ENCODE assay signal across 23 mouse cellular contexts in genomic region chr1:35095785-35096184, GRCm38 (mm10).
DNase-seq lines count a peak whose midpoint lies in the region; ATAC-seq and TF ChIP-seq lines count a peak whose summit lies in the region.
"Had no signal": no experiment of that assay in that cellular context is flagged by ENCODE, and none has a peak within 500 bp of the region (broad histone marks: within the 10 kb centered on the region; RNA-seq: fewer than 3 reads in every experiment).

No protein-coding gene starts in this region.

- no peak overlapping the region for H3K4me3 ChIP-seq in forebrain, embryonic 12.5 days (replicated peaks)
- H3K4me3 ChIP-seq in forebrain, postnatal 0 days (ENCODE audit: low read depth, low read length): no peak overlapping the region
- H3K4me3 ChIP-seq in midbrain, embryonic 11.5 days (ENCODE audit: low read depth, low read length): no peak overlapping the region
- H3K4me3 ChIP-seq in midbrain, embryonic 13.5 days (replicated peaks): no peak overlapping the region
- H3K4me3 ChIP-seq: embryonic facial prominence, embryonic 10.5 days; forebrain, embryonic 13.5 days; heart, adult 2 months; heart, embryonic 15.5 days; hindbrain, embryonic 15.5 days had no signal

- no peak overlapping the region for H3K27ac ChIP-seq in forebrain, embryonic 12.5 days
- H3K27ac ChIP-seq in forebrain, postnatal 0 days (ENCODE audit: low read depth, low read length): no peak overlapping the region
- no peak overlapping the region for H3K27ac ChIP-seq in midbrain, embryonic 11.5 days (ENCODE audit: low read depth, low read length)
- H3K27ac ChIP-seq in midbrain, embryonic 13.5 days: no peak overlapping the region
- H3K27ac ChIP-seq: embryonic facial prominence, embryonic 10.5 days; forebrain, embryonic 13.5 days; heart, adult 2 months; heart, embryonic 15.5 days; hindbrain, embryonic 15.5 days had no signal

- no peak for TF ChIP-seq CTCF in forebrain, postnatal 0 days (IDR thresholded peaks at IDR 0.05; ENCODE audit: low read depth)

- WGBS in forebrain, embryonic 12.5 days: 41% methylated on average over 2 of the region's 2 CpGs
- 41% methylated on average over 2 of the region's 2 CpGs for WGBS in forebrain, postnatal 0 days
- WGBS in midbrain, embryonic 11.5 days: 59% methylated on average over 2 of the region's 2 CpGs
- WGBS in midbrain, embryonic 13.5 days: 38% methylated on average over 2 of the region's 2 CpGs

- DNase-seq in cerebellum, postnatal 10 days: peak; percentile 2 to 5
- no peak for DNase-seq in cerebellum, adult 9-10 months
- no peak for DNase-seq in forebrain, postnatal 0 days
- no peak for DNase-seq in midbrain, embryonic 11.5 days (ENCODE audit: low spot score, missing footprints)
- DNase-seq in retina, embryonic 14.5 days (ENCODE audit: low spot score): peak; percentile 49
- no peak for DNase-seq in thymus, postnatal 0 days (ENCODE audit: low spot score)
- DNase-seq: adrenal gland, postnatal 10 days; B cell, adult 2 months; cerebellum, adult 11-12 months; cerebellum, adult 9-11 months; gastrocnemius, postnatal 14 days; heart, adult 2 months; heart, postnatal 14 days; kidney, adult 11 months had no signal

- no peak overlapping the region for H3K4me2 ChIP-seq in forebrain, embryonic 12.5 days
- H3K4me2 ChIP-seq in forebrain, postnatal 0 days (ENCODE audit: low read depth): no peak overlapping the region
- no peak overlapping the region for H3K4me2 ChIP-seq in midbrain, embryonic 11.5 days
- H3K4me2 ChIP-seq in midbrain, embryonic 13.5 days (replicated peaks): no peak overlapping the region
- H3K4me2 ChIP-seq: forebrain, embryonic 13.5 days; heart, embryonic 11.5 days; heart, embryonic 15.5 days; hindbrain, embryonic 15.5 days had no signal

- no peaks in the 10 kb centered on the region for H3K27me3 ChIP-seq in forebrain, embryonic 12.5 days
- no peaks in the 10 kb centered on the region for H3K27me3 ChIP-seq in forebrain, postnatal 0 days (ENCODE audit: insufficient read depth, low read length)
- H3K27me3 ChIP-seq in midbrain, embryonic 11.5 days (ENCODE audit: control insufficient read depth, insufficient read depth, low read length): no peaks in the 10 kb centered on the region
- no peaks in the 10 kb centered on the region for H3K27me3 ChIP-seq in midbrain, embryonic 13.5 days
- H3K27me3 ChIP-seq: forebrain, embryonic 13.5 days; heart, embryonic 15.5 days; hindbrain, embryonic 15.5 days had no signal

- H3K9ac ChIP-seq in forebrain, embryonic 12.5 days: no peak overlapping the region
- no peak overlapping the region for H3K9ac ChIP-seq in forebrain, postnatal 0 days
- H3K9ac ChIP-seq in midbrain, embryonic 11.5 days (ENCODE audit: low read length): no peak overlapping the region
- H3K9ac ChIP-seq in midbrain, embryonic 13.5 days (replicated peaks): no peak overlapping the region
- H3K9ac ChIP-seq: forebrain, embryonic 13.5 days; heart, embryonic 15.5 days; hindbrain, embryonic 15.5 days had no signal

- no peaks in the 10 kb centered on the region for H3K9me3 ChIP-seq in forebrain, embryonic 12.5 days
- no peaks in the 10 kb centered on the region for H3K9me3 ChIP-seq in forebrain, postnatal 0 days (ENCODE audit: low read length)
- no peaks in the 10 kb centered on the region for H3K9me3 ChIP-seq in midbrain, embryonic 11.5 days (ENCODE audit: control insufficient read depth, low read length)
- H3K9me3 ChIP-seq in midbrain, embryonic 13.5 days: no peaks in the 10 kb centered on the region
- H3K9me3 ChIP-seq: embryonic facial prominence, embryonic 10.5 days; forebrain, embryonic 13.5 days; G1E; heart, embryonic 15.5 days; hindbrain, embryonic 15.5 days had no signal

- no peaks in the 10 kb centered on the region for H3K36me3 ChIP-seq in forebrain, embryonic 12.5 days (replicated peaks)
- no peaks in the 10 kb centered on the region for H3K36me3 ChIP-seq in forebrain, postnatal 0 days (ENCODE audit: insufficient read depth)
- no peaks in the 10 kb centered on the region for H3K36me3 ChIP-seq in midbrain, embryonic 11.5 days (ENCODE audit: control insufficient read depth, insufficient read depth, low read length)
- H3K36me3 ChIP-seq in midbrain, embryonic 13.5 days: no peaks in the 10 kb centered on the region
- H3K36me3 ChIP-seq: embryonic facial prominence, embryonic 10.5 days; G1E; heart, embryonic 15.5 days; hindbrain, embryonic 15.5 days had no signal

- ATAC-seq in forebrain, embryonic 12.5 days (ENCODE audit: low FRiP score): 0 out of 2 replicates have a peak, but pooled peaks have one; percentile 41
- no peak for ATAC-seq in forebrain, postnatal 0 days
- ATAC-seq in midbrain, embryonic 11.5 days (ENCODE audit: low FRiP score): peak; percentile 54
- no peak for ATAC-seq in midbrain, embryonic 13.5 days
- ATAC-seq: CD4-positive, CD25-positive, alpha-beta regulatory T cell, adult 4 months; forebrain, embryonic 13.5 days had no signal

- H3K4me1 ChIP-seq in forebrain, embryonic 12.5 days: peaks cover 3% of the 10 kb centered on the region
- no peaks in the 10 kb centered on the region for H3K4me1 ChIP-seq in forebrain, postnatal 0 days (ENCODE audit: insufficient read depth)
- H3K4me1 ChIP-seq in midbrain, embryonic 11.5 days (ENCODE audit: control insufficient read depth, insufficient read depth, low read length): no peaks in the 10 kb centered on the region
- 0 out of 2 replicates have a peak, but pooled peaks cover 3% of the 10 kb centered on the region for H3K4me1 ChIP-seq in midbrain, embryonic 13.5 days (replicated peaks)
- H3K4me1 ChIP-seq: embryonic facial prominence, embryonic 10.5 days; heart, embryonic 15.5 days; hindbrain, embryonic 15.5 days had no signal

Comparison
In these comparisons a context has a peak if more than half of its experiments do, and no peak if none do; other contexts are left out.
1. DNase-seq: peak in cerebellum, postnatal 10 days (2 of 2) and retina, embryonic 14.5 days (single experiment); none in cerebellum, adult 9-10 months (single experiment), forebrain, postnatal 0 days (single experiment), midbrain, embryonic 11.5 days (single experiment) and thymus, postnatal 0 days (single experiment).
2. ATAC-seq: peak in forebrain, embryonic 12.5 days (single experiment) and midbrain, embryonic 11.5 days (single experiment); none in forebrain, postnatal 0 days (single experiment) and midbrain, embryonic 13.5 days (single experiment).